Mouse (Mus musculus): ENCODE results near the gene Adra1d. TPM values are rescaled to one million over a fixed set of nuclear protein-coding genes. Genes with fewer than 3 reads are reported as not detected.

Adra1d gene
- polyA plus RNA-seq, 1 experiment from 2014 or later, result 0.44 TPM

GRCm38 (mm10) chr2:131561344-131561870 is 676 bp downstream of the Adra1d start:
- H3K27ac ChIP-seq (replicated peaks), result no peak overlapping the region
- peaks cover 14% of the 10 kb centered on the region for H3K27me3 ChIP-seq (ENCODE audit: control insufficient read depth, insufficient read depth, low read length)
- no peak overlapping the region for H3K9ac ChIP-seq (ENCODE audit: low read length)
- WGBS, result 5% methylated on average over 33 of the region's 33 CpGs
- DNase-seq (ENCODE audit: low spot score) (peak; percentile 12), ATAC-seq (ENCODE audit: low FRiP score, low TSS enrichment) (no peak)
- no peaks in the 10 kb centered on the region for H3K4me1 ChIP-seq (replicated peaks; ENCODE audit: control insufficient read depth, insufficient read depth)
- no peak for TF ChIP-seq CTCF (IDR thresholded peaks at IDR 0.05; ENCODE audit: low read depth)
- TF ChIP-seq EP300 (optimal IDR thresholded peaks at IDR 0.05), result no peak
- peak overlapping the region; percentile 45 for H3K4me3 ChIP-seq (ENCODE audit: low read depth, low read length)
- no peaks in the 10 kb centered on the region for H3K9me3 ChIP-seq (ENCODE audit: control insufficient read depth, low read length)
- H3K36me3 ChIP-seq (ENCODE audit: control insufficient read depth, insufficient read depth, low read length), result no peaks in the 10 kb centered on the region
- H3K4me2 ChIP-seq (replicated peaks; ENCODE audit: low read depth), result peak overlapping the region; percentile 70

GRCm38 (mm10) chr2:131560205-131560919 is 1.7 kb downstream of the Adra1d start:
- Histone ChIP-seq H3K4me2 (replicated peaks; ENCODE audit: low read depth) (no peak overlapping the region), H3K9me3 (ENCODE audit: control insufficient read depth, low read length) (no peaks in the 10 kb centered on the region), H3K4me3 (ENCODE audit: low read depth, low read length) (no peak overlapping the region), H3K36me3 (ENCODE audit: control insufficient read depth, insufficient read depth, low read length) (no peaks in the 10 kb centered on the region), H3K4me1 (replicated peaks; ENCODE audit: control insufficient read depth, insufficient read depth) (no peaks in the 10 kb centered on the region), H3K9ac (ENCODE audit: low read length) (no peak overlapping the region), H3K27me3 (ENCODE audit: control insufficient read depth, insufficient read depth, low read length) (peaks cover 14% of the 10 kb centered on the region), H3K27ac (replicated peaks) (no peak overlapping the region)
- WGBS, result 55% methylated on average over 2 of the region's 2 CpGs
- peak; percentile 7 for DNase-seq (ENCODE audit: low spot score)
- TF ChIP-seq EP300 (optimal IDR thresholded peaks at IDR 0.05), result no peak
- TF ChIP-seq CTCF (IDR thresholded peaks at IDR 0.05; ENCODE audit: low read depth), result no peak
- no peak for ATAC-seq (ENCODE audit: low FRiP score, low TSS enrichment)

- WGBS, result 76% methylated on average over 2 of the region's 2 CpGs
Measured at GRCm38 (mm10) chr2:131557896-131558295, 4.2 kb downstream of the Adra1d start.

DNA sequence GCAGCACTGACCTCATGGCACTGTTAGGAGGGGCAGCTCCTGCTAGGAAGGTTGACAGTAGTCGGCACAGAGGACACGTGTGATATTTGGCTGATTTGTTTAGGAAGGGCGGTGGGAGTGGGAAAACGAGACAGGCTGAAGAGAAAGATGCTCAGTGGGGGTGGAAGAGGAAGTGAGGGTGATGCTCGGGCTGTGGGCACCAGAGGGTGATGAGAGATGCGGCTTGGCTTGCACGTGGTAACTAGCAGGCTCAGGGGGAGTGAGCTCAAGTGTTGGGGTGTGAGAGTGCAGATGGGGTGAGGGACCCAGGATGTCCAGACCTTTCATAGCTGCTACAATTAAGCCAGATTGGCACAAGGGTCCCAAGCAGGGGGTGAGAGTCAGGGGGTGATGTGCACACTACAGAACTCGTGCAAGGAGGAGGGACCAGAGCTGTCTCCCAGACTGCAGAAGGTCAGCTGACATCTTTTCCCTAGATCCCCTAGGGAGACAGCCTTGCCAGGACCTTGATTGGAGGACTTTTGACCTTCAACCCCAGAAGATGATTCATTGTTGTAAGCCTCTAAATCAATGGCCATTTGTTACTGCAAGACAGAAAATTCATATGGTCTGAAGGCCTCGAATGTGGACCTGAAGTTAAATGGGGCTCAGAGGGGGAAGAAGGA is 9.2 kb downstream of the Adra1d start:
- Histone ChIP-seq H3K4me3 (ENCODE audit: low read depth, low read length) (no peak overlapping the region), H3K36me3 (ENCODE audit: control insufficient read depth, insufficient read depth, low read length) (no peaks in the 10 kb centered on the region), H3K4me2 (replicated peaks; ENCODE audit: low read depth) (no peak overlapping the region), H3K4me1 (replicated peaks; ENCODE audit: control insufficient read depth, insufficient read depth) (no peaks in the 10 kb centered on the region), H3K9me3 (ENCODE audit: control insufficient read depth, low read length) (no peaks in the 10 kb centered on the region), H3K27ac (replicated peaks) (no peak overlapping the region), H3K27me3 (ENCODE audit: control insufficient read depth, insufficient read depth, low read length) (no peaks in the 10 kb centered on the region), H3K9ac (ENCODE audit: low read length) (no peak overlapping the region)
- DNase-seq (ENCODE audit: low spot score) (no peak), ATAC-seq (ENCODE audit: low FRiP score, low TSS enrichment) (no peak)
- WGBS, result 18% methylated on average over 9 of the region's 9 CpGs
- no peak for TF ChIP-seq CTCF (IDR thresholded peaks at IDR 0.05; ENCODE audit: low read depth)
- no peak for TF ChIP-seq EP300 (optimal IDR thresholded peaks at IDR 0.05)

More at GRCm38 (mm10) chr2:131557896-131558295, 4.2 kb downstream of the Adra1d start:
- H3K4me1 ChIP-seq (replicated peaks; ENCODE audit: control insufficient read depth, insufficient read depth), result no peaks in the 10 kb centered on the region
- peaks cover 14% of the 10 kb centered on the region for H3K27me3 ChIP-seq (ENCODE audit: control insufficient read depth, insufficient read depth, low read length)
- H3K4me3 ChIP-seq (ENCODE audit: low read depth, low read length), result no peak overlapping the region
- ATAC-seq (ENCODE audit: low FRiP score, low TSS enrichment), result no peak
- no peak overlapping the region for H3K27ac ChIP-seq (replicated peaks)
- H3K4me2 ChIP-seq (replicated peaks; ENCODE audit: low read depth), result no peak overlapping the region
- H3K9ac ChIP-seq (ENCODE audit: low read length), result no peak overlapping the region
- no peaks in the 10 kb centered on the region for H3K9me3 ChIP-seq (ENCODE audit: control insufficient read depth, low read length)
- DNase-seq (ENCODE audit: low spot score), result no peak
- TF ChIP-seq EP300 (optimal IDR thresholded peaks at IDR 0.05), result no peak
- no peaks in the 10 kb centered on the region for H3K36me3 ChIP-seq (ENCODE audit: control insufficient read depth, insufficient read depth, low read length)

DNA sequence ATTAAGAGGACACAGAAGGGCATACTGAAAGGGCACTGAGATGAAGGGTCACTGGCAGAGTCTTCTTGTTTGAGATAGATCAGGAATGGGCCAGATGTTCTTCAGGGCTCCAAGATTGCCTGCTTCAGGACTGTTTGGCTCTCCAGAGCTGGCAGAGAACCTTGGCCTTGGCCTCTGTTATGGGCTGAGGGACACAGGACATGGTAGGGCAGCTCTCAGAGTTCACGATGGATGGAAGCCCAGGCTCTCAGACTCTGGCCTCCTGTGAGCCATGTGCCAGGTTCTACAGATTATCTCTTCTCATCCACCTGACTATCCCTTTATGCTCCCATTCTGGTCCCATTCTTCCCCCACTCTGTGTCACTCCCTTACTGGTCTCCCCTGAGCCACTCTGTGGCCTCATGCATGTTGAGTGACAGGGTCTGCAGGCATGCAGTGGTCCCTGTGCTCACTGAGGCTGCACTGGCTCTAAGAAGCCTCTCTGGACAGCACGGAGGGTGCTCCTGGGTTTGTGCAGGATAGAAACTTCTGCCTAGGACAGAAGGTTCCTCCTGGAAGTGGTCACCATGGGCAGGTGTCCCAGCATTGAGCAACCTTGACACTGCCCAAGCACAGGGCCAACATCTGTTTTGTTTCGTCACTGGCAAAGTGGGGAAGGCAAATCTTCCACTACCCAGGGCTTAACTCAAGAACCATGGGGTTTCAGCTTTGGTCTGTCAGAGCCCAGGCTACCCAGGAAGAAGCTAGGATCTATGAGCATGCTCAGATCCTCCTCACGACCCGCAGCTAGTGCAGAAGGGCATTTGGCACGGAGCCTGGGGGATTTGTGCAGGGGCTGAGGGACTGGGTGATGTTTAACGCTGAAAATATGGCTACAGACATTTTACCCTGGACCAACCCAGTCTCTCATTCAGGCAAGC is 10.1 kb downstream of the Adra1d start:
- Histone ChIP-seq H3K36me3 (ENCODE audit: control insufficient read depth, insufficient read depth, low read length) (no peaks in the 10 kb centered on the region), H3K9me3 (ENCODE audit: control insufficient read depth, low read length) (no peaks in the 10 kb centered on the region), H3K27me3 (ENCODE audit: control insufficient read depth, insufficient read depth, low read length) (peaks cover 3% of the 10 kb centered on the region; the same call in 1 of the 2 replicates), H3K4me1 (replicated peaks; ENCODE audit: control insufficient read depth, insufficient read depth) (no peaks in the 10 kb centered on the region), H3K4me2 (replicated peaks; ENCODE audit: low read depth) (no peak overlapping the region), H3K27ac (replicated peaks) (no peak overlapping the region), H3K9ac (ENCODE audit: low read length) (no peak overlapping the region), H3K4me3 (ENCODE audit: low read depth, low read length) (no peak overlapping the region)
- DNase-seq (ENCODE audit: low spot score) (no peak), ATAC-seq (ENCODE audit: low FRiP score, low TSS enrichment) (no peak)
- WGBS, result 57% methylated on average over 7 of the region's 7 CpGs
- TF ChIP-seq CTCF (IDR thresholded peaks at IDR 0.05; ENCODE audit: low read depth) (no peak), EP300 (optimal IDR thresholded peaks at IDR 0.05) (no peak)
